Mouse (Mus musculus): ENCODE measurements at regions not wholly inside any gene's neighbourhood (a gene's known extent, or its start where the extent isn't known, plus 50 kb on each side); places are given as distances from the start of the nearest gene placed in this dataset.

- DNase-seq (ENCODE audit: low spot score), result no peak
Observed at GRCm38 (mm10) chr13:85430821-85431220, 141.9 kb upstream of the Rasa1 start.

- peak; percentile 47 for DNase-seq (ENCODE audit: low spot score)
Observed at GRCm38 (mm10) chr13:85430040-85430439, 141.1 kb upstream of the Rasa1 start.

- DNase-seq (ENCODE audit: low spot score), result no peak
Observed at GRCm38 (mm10) chr13:85418671-85419070, 129.7 kb upstream of the Rasa1 start.

DNA sequence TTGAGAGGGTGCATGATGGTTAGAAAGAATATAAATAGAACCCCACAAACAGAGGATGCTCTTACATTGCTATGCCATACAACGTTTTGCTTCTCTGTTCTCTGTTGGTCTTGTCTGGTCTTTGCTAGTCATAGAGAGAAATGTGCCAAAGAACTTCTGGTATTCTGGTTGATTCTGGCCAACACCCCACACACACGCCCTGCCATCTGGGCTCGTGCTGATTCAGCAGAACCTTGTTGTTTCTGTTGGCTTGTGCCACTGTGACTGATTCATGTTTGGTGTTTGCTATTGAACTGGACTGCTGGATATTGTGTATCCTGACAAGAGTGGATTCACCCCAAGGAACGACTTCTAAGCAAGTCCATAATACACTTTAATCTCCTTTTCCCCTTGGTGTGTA lies 126.0 kb upstream of the Rasa1 start:
- peak; percentile 21 for DNase-seq (ENCODE audit: low spot score)

DNA sequence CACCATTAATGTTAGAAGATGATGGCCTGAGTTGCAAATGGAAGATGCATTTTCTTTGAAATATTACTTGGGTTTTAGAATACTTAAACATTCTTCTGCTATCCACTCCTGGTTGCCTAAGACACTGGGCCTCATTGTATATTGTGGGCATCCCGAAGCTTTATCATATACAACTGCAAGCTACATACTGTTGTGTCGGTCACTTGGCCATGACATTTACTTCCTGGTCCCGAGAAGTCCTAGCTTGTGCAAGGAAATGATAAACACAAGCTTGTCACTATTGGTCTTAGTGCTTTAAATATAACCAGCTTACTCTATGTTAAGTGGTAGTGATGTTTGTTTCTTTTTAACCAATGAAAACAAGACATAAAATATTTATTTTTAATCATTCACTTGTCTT lies 122.4 kb upstream of the Rasa1 start:
- DNase-seq (ENCODE audit: low spot score), result no peak

- no peak for DNase-seq (ENCODE audit: low spot score)
Observed at GRCm38 (mm10) chr13:85398834-85399233, 109.9 kb upstream of the Rasa1 start.

DNA sequence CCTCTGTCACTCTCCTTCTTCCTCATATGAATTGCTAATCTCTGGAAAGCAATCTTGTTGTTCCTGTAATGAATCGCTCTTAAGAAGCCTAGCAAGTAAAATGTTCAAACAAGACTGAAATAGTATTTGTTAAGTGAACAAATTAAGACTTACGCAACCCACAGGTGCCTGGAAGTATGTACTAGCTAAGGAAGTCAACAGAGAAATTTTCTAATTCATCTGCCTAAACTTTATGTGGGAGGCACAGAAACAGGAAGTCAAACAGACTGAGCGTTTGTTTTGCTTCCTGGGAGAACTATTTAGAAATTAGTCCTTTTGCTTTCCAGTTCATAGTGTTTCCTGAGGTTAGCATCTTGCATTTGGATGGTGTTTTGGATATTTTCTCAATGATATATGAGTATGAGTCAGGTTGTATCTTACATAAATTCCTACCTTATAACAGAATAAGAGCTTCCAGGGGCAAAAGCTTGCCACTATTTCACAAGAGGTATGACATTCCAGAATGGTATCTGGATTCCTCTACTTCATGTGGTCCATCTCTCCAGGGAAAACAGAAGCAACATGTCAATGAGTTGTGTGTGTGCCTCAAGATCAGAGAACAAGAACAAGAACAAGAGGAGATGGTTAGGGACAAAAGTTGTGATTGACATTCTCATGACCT lies 87.5 kb upstream of the Rasa1 start:
- DNase-seq (ENCODE audit: low spot score), result no peak

GRCm38 (mm10) chr13:85359621-85360020 lies 70.7 kb upstream of the Rasa1 start:
- DNase-seq (ENCODE audit: low spot score), result peak; percentile 9

GRCm38 (mm10) chr13:85359143-85359542 lies 70.2 kb upstream of the Rasa1 start:
- DNase-seq (ENCODE audit: low spot score), result no peak

DNA sequence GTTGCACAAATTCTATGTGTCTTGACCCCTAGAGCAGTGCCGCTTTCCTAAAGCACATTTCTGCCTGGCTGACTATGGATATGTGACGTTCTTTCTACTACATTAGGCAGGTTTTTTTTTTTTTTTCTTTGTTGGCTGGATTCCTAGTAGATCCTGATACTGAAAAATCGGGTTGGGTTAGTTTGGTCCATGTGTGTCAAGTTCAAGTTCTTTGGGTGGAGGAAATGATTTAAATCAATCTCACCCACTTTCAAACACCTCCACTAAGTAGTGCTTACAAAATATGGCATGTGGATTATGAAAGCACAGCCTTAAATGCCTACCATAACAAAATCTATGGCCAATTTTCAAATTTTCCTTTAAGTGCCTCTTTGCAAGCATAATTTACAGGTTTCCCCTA lies 63.1 kb upstream of the Rasa1 start:
- no peak for DNase-seq (ENCODE audit: low spot score)
